9 mouse cellular contexts compared by ENCODE assay signal in genomic region chr4:132048011-132048991, GRCm38 (mm10). TPM values are rescaled to one million over a fixed set of nuclear protein-coding genes. Genes with fewer than 3 reads are reported as not detected.
DNase-seq lines count a peak whose midpoint lies in the region; ATAC-seq and TF ChIP-seq lines count a peak whose summit lies in the region.
"Had no signal": no experiment of that assay in that cellular context is flagged by ENCODE, and none has a peak within 500 bp of the region (broad histone marks: within the 10 kb centered on the region; RNA-seq: fewer than 3 reads in every experiment).

No protein-coding gene starts in this region.

- no peaks in the 10 kb centered on the region for H3K9me3 ChIP-seq in forebrain, embryonic 14.5 days (replicated peaks; ENCODE audit: control insufficient read depth, low read length)
- H3K9me3 ChIP-seq in hindbrain, embryonic 14.5 days (ENCODE audit: control insufficient read depth, low read length): no peaks in the 10 kb centered on the region
- H3K9me3 ChIP-seq in limb, embryonic 12.5 days: no peaks in the 10 kb centered on the region
- H3K9me3 ChIP-seq in midbrain, embryonic 16.5 days (replicated peaks; ENCODE audit: control insufficient read depth, low read length, poor library complexity, severe bottlenecking): no peaks in the 10 kb centered on the region

- peaks cover 2% of the 10 kb centered on the region; the same call in 1 of the 2 replicates for H3K4me1 ChIP-seq in brown adipose tissue, adult 24 weeks (ENCODE audit: control insufficient read depth, insufficient read depth, insufficient read length, low read length)
- H3K4me1 ChIP-seq in forebrain, embryonic 14.5 days (ENCODE audit: control insufficient read depth, insufficient read depth, low read length): peaks cover 10% of the 10 kb centered on the region; the same call in 1 of the 2 replicates
- H3K4me1 ChIP-seq in hindbrain, embryonic 14.5 days (replicated peaks; ENCODE audit: control insufficient read depth, insufficient read depth, low read length): peaks cover 29% of the 10 kb centered on the region
- peaks cover 39% of the 10 kb centered on the region for H3K4me1 ChIP-seq in limb, embryonic 12.5 days (replicated peaks)
- peaks cover 29% of the 10 kb centered on the region for H3K4me1 ChIP-seq in midbrain, embryonic 16.5 days (ENCODE audit: control insufficient read depth, insufficient read depth, low read length)
- H3K4me1 ChIP-seq in testis, adult 2 months (ENCODE audit: control insufficient read depth, insufficient read depth, low read length): peaks cover 7% of the 10 kb centered on the region

- H3K27ac ChIP-seq in brown adipose tissue, adult 24 weeks (replicated peaks; ENCODE audit: low read depth, low read length): no peak overlapping the region
- peak overlapping the region; percentile 96 for H3K27ac ChIP-seq in forebrain, embryonic 14.5 days (ENCODE audit: low read depth, low read length)
- H3K27ac ChIP-seq in hindbrain, embryonic 14.5 days: peak overlapping the region; percentile 98
- peak overlapping the region; percentile 98 for H3K27ac ChIP-seq in limb, embryonic 12.5 days
- H3K27ac ChIP-seq in midbrain, embryonic 16.5 days (ENCODE audit: low read length): peak overlapping the region; percentile 98
- no peak overlapping the region for H3K27ac ChIP-seq in testis, adult 2 months (ENCODE audit: control insufficient read depth, insufficient read depth, low read depth, low read length)

- DNase-seq in kidney, adult 11 months: peak; percentile 36
- no peak for DNase-seq in kidney, adult 8-10 months
- DNase-seq in forebrain, embryonic 14.5 days (ENCODE audit: low spot score): peak; percentile 61
- DNase-seq in hindbrain, embryonic 14.5 days (ENCODE audit: low spot score): peak; percentile 72

- TF ChIP-seq POLR2A in testis, adult 2 months (IDR thresholded peaks at IDR 0.05; ENCODE audit: control insufficient read depth, low read depth, low read length): no peak

- peak overlapping the region; percentile 57 for H3K4me3 ChIP-seq in brown adipose tissue, adult 24 weeks (ENCODE audit: insufficient read depth, low read depth, low read length)
- H3K4me3 ChIP-seq in forebrain, embryonic 14.5 days (ENCODE audit: low read depth, low read length): peak overlapping the region; percentile 93
- H3K4me3 ChIP-seq in hindbrain, embryonic 14.5 days (replicated peaks; ENCODE audit: low read length): peak overlapping the region; percentile 98
- H3K4me3 ChIP-seq in limb, embryonic 12.5 days (replicated peaks): peak overlapping the region; percentile 99
- H3K4me3 ChIP-seq in midbrain, embryonic 16.5 days (ENCODE audit: low read depth, low read length): peak overlapping the region; percentile 97
- peak overlapping the region; percentile 85 for H3K4me3 ChIP-seq in testis, adult 2 months (ENCODE audit: control insufficient read depth, low read depth, low read length)

- peak; percentile 61 for ATAC-seq in forebrain, embryonic 14.5 days
- peak; percentile 44 for ATAC-seq in hindbrain, embryonic 14.5 days (ENCODE audit: low FRiP score)
- ATAC-seq in limb, embryonic 12.5 days (ENCODE audit: insufficient number of reproducible peaks, insufficient read depth, low FRiP score, low TSS enrichment, low read depth): peak; percentile 56; the same call in 1 of the 2 replicates
- peak; percentile 64 for ATAC-seq in midbrain, embryonic 16.5 days

- H3K9ac ChIP-seq in forebrain, embryonic 14.5 days (ENCODE audit: low read length): peak overlapping the region; percentile 96
- H3K9ac ChIP-seq in hindbrain, embryonic 14.5 days: peak overlapping the region; percentile 98
- peak overlapping the region; percentile 98 for H3K9ac ChIP-seq in limb, embryonic 12.5 days (replicated peaks)
- peak overlapping the region; percentile 99 for H3K9ac ChIP-seq in midbrain, embryonic 16.5 days (ENCODE audit: low read depth, low read length)

- no peak for TF ChIP-seq CTCF in testis, adult 2 months (IDR thresholded peaks at IDR 0.05; ENCODE audit: control insufficient read depth, insufficient read depth, insufficient replicate concordance, low read depth, low read length)

- WGBS in forebrain, embryonic 14.5 days: 1% methylated on average over 76 of the region's 95 CpGs
- WGBS in hindbrain, embryonic 14.5 days: under 1% methylated on average over 93 of the region's 95 CpGs
- WGBS in limb, embryonic 12.5 days: under 1% methylated on average over 93 of the region's 95 CpGs
- WGBS in midbrain, embryonic 16.5 days: under 1% methylated on average over 89 of the region's 95 CpGs

- H3K36me3 ChIP-seq in forebrain, embryonic 14.5 days (ENCODE audit: control insufficient read depth, insufficient read depth, low read length): no peaks in the 10 kb centered on the region
- no peaks in the 10 kb centered on the region for H3K36me3 ChIP-seq in hindbrain, embryonic 14.5 days (replicated peaks; ENCODE audit: control insufficient read depth, insufficient read depth)
- no peaks in the 10 kb centered on the region for H3K36me3 ChIP-seq in limb, embryonic 12.5 days
- H3K36me3 ChIP-seq in midbrain, embryonic 16.5 days (ENCODE audit: control insufficient read depth, insufficient read depth, low read length): no peaks in the 10 kb centered on the region
- no peaks in the 10 kb centered on the region for H3K36me3 ChIP-seq in testis, adult 2 months (ENCODE audit: control insufficient read depth, insufficient read depth, low read length)

- H3K4me2 ChIP-seq in forebrain, embryonic 14.5 days (ENCODE audit: low read length): peak overlapping the region; percentile 65
- peak overlapping the region; percentile 84 for H3K4me2 ChIP-seq in hindbrain, embryonic 14.5 days (replicated peaks)
- H3K4me2 ChIP-seq in limb, embryonic 12.5 days: peak overlapping the region; percentile 92
- H3K4me2 ChIP-seq in midbrain, embryonic 16.5 days (ENCODE audit: low read length): peak overlapping the region; percentile 87

- H3K27me3 ChIP-seq in forebrain, embryonic 14.5 days (replicated peaks; ENCODE audit: control insufficient read depth, insufficient read depth, low read length): 0 out of 2 replicates have a peak, but pooled peaks cover 7% of the 10 kb centered on the region
- H3K27me3 ChIP-seq in hindbrain, embryonic 14.5 days (ENCODE audit: control insufficient read depth, insufficient read depth, low read length): no peaks in the 10 kb centered on the region
- H3K27me3 ChIP-seq in limb, embryonic 12.5 days: peaks cover 3% of the 10 kb centered on the region; the same call in 1 of the 2 replicates
- H3K27me3 ChIP-seq in midbrain, embryonic 16.5 days (ENCODE audit: control insufficient read depth, insufficient read depth, low read depth, low read length): no peaks in the 10 kb centered on the region
- no peaks in the 10 kb centered on the region for H3K27me3 ChIP-seq in testis, adult 2 months (ENCODE audit: control insufficient read depth, insufficient read depth, low read length)
- H3K27me3 ChIP-seq: Patski had no signal

RNA-seq across cellular contexts. Expression of gene Gm10300, which starts 26.2 kb away (rescaled TPM):
- polyA plus RNA-seq in brown adipose tissue, adult 24 weeks (2012; ENCODE audit: insufficient read depth, insufficient read length, missing spikeins): not detected in 2 replicates
- not detected in 2 replicates for polyA plus RNA-seq in forebrain, embryonic 14.5 days (2014; fragmentation: Nextera tagmentation; extraction: Ambion mirVana)
- not detected in 2 replicates for polyA plus RNA-seq in hindbrain, embryonic 14.5 days (2014; fragmentation: Nextera tagmentation; extraction: Ambion mirVana)
- 0.23 TPM in 1 of 2 replicates, not detected in the other for polyA plus RNA-seq in limb, embryonic 12.5 days (2016; fragmentation: Nextera tagmentation; extraction: Ambion mirVana)
- polyA plus RNA-seq in midbrain, embryonic 16.5 days (2015; fragmentation: Nextera tagmentation; extraction: Ambion mirVana): not detected in 2 replicates
- not detected in 2 replicates for polyA plus RNA-seq in testis, adult 2 months (2012; rRNA removed)

RNA-seq across cellular contexts. Expression of gene Epb41, which starts 26.8 kb away (rescaled TPM):
- polyA plus RNA-seq in brown adipose tissue, adult 24 weeks (2012; ENCODE audit: insufficient read depth, insufficient read length, missing spikeins): 37.1 and 44.1 TPM in 2 replicates
- 69.9 and 74.6 TPM in 2 replicates for polyA plus RNA-seq in forebrain, embryonic 14.5 days (2014; fragmentation: Nextera tagmentation; extraction: Ambion mirVana)
- 73.3 and 82.9 TPM in 2 replicates for polyA plus RNA-seq in hindbrain, embryonic 14.5 days (2014; fragmentation: Nextera tagmentation; extraction: Ambion mirVana)
- polyA plus RNA-seq in limb, embryonic 12.5 days (2016; fragmentation: Nextera tagmentation; extraction: Ambion mirVana): 118 and 132 TPM in 2 replicates
- polyA plus RNA-seq in midbrain, embryonic 16.5 days (2015; fragmentation: Nextera tagmentation; extraction: Ambion mirVana): 61.7 and 69.9 TPM in 2 replicates
- polyA plus RNA-seq in testis, adult 2 months (2012; rRNA removed): 8.7 and 9.6 TPM in 2 replicates

Comparison
In these comparisons a context has a peak if more than half of its experiments do, and no peak if none do; other contexts are left out.
1. DNase-seq: peak in kidney, adult 11 months (single experiment), forebrain, embryonic 14.5 days (single experiment) and hindbrain, embryonic 14.5 days (single experiment); none in kidney, adult 8-10 months (0 of 2).
2. H3K27ac ChIP-seq: peak in forebrain, embryonic 14.5 days (single experiment), hindbrain, embryonic 14.5 days (single experiment), limb, embryonic 12.5 days (single experiment) and midbrain, embryonic 16.5 days (single experiment); none in brown adipose tissue, adult 24 weeks (single experiment) and testis, adult 2 months (single experiment).
3. Peak in every context shown above with its lines, with median percentiles within 50 percentile points of each other: H3K4me3 ChIP-seq, ATAC-seq, H3K4me2 ChIP-seq and H3K9ac ChIP-seq.